Mouse (Mus musculus) forebrain, embryonic 12.5 days (tissue): ENCODE results near the gene Pgap2. TPM values are rescaled to one million over a fixed set of nuclear protein-coding genes. Genes with fewer than 3 reads are reported as not detected.

Experiments
- ATAC-seq: fragments of 200-750 bp; cut with Nextera tagmentation; 2 replicates; pipeline ENCODE4 v1.8.0; 2017; ENCODE audit warnings: moderate TSS enrichment; ENCODE audit not compliant: low FRiP score
- H3K27ac ChIP-seq: fragments of 300-500 bp; sonication (generic); 2 replicates; pipeline ENCODE4 v1.5.1; 2016; ENCODE audit warnings: mild to moderate bottlenecking
- H3K27me3 ChIP-seq: fragments of 300-500 bp; sonication (generic); 2 replicates; pipeline ENCODE4 v1.6.1; 2016; ENCODE audit warnings: mild to moderate bottlenecking
- H3K36me3 ChIP-seq: fragments of 300-500 bp; sonication (generic); replicated peaks from 2 replicates; pipeline ENCODE4 v1.6.1; 2016; ENCODE audit warnings: mild to moderate bottlenecking
- H3K4me1 ChIP-seq: fragments of 300-500 bp; sonication (generic); 2 replicates; pipeline ENCODE4 v1.6.1; 2016
- H3K4me2 ChIP-seq: fragments of 300-500 bp; sonication (generic); 2 replicates; pipeline ENCODE4 v1.6.1; 2016; ENCODE audit warnings: mild to moderate bottlenecking, moderate library complexity
- H3K4me3 ChIP-seq: fragments of 300-500 bp; sonication (generic); replicated peaks from 2 replicates; pipeline ENCODE4 v1.5.1; 2016; ENCODE audit warnings: mild to moderate bottlenecking
- H3K9ac ChIP-seq: fragments of 300-500 bp; sonication (generic); 2 replicates; pipeline ENCODE4 v1.6.1; 2016; ENCODE audit warnings: mild to moderate bottlenecking
- H3K9me3 ChIP-seq: fragments of 300-500 bp; sonication (generic); 2 replicates; pipeline ENCODE4 v1.6.1; 2016
- WGBS: fragments of 180-500 bp; shearing (Covaris S2); methylation state at CpG from one replicate; pipeline ENCODE4 v1.1.7; 2016; 5-methylcytosine and 5-hydroxymethylcytosine counted together
- polyA plus RNA-seq: library from polyadenylated mRNA; unstranded; fragments of >200 nt; fragmentation: Nextera tagmentation; extraction: Ambion mirVana; gene quantifications from 2 replicates; pipeline ENCODE4 v1.2.1, GENCODE M21; 2016

Pgap2 gene
- polyA plus RNA-seq, result 54.3 and 59.2 TPM in 2 replicates

- Histone ChIP-seq H3K9me3 (no peaks in the 10 kb centered on the region), H3K4me3 (peak within 1 kb of the TSS; percentile 86), H3K4me2 (peak within 1 kb of the TSS; percentile 84), H3K27ac (peak within 1 kb of the TSS; percentile 94), H3K4me1 (peaks cover 13% of the 10 kb centered on the region), H3K27me3 (no peaks in the 10 kb centered on the region), H3K9ac (peak within 1 kb of the TSS; percentile 87), H3K36me3 (no peaks in the 10 kb centered on the region)
- ATAC-seq, result peak; percentile 98
- under 1% methylated on average over 79 of the region's 87 CpGs for WGBS
Observed at GRCm38 (mm10) chr7:102209756-102210721, at the start of gene Pgap2, which contains the start of gene Nup98. Gene Pgap2, plus strand, starts transcription at chr7:102210208. Gene Nup98, minus strand, starts transcription at chr7:102210176.

- no peaks in the 10 kb centered on the region for H3K27me3 ChIP-seq
- H3K9ac ChIP-seq, result no peak overlapping the region
- no peak overlapping the region for H3K4me3 ChIP-seq
- no peaks in the 10 kb centered on the region for H3K4me1 ChIP-seq
- no peak overlapping the region for H3K4me2 ChIP-seq
- H3K36me3 ChIP-seq, result peaks cover 21% of the 10 kb centered on the region
- H3K9me3 ChIP-seq, result no peaks in the 10 kb centered on the region
- ATAC-seq, result no peak
- H3K27ac ChIP-seq, result no peak overlapping the region
Observed at GRCm38 (mm10) chr7:102170300-102170699, 39.7 kb upstream of the Pgap2 start.

- Histone ChIP-seq H3K4me3 (no peak overlapping the region), H3K36me3 (peaks cover 79% of the 10 kb centered on the region), H3K9ac (no peak overlapping the region), H3K27me3 (no peaks in the 10 kb centered on the region), H3K27ac (no peak overlapping the region), H3K4me1 (no peaks in the 10 kb centered on the region), H3K9me3 (no peaks in the 10 kb centered on the region), H3K4me2 (no peak overlapping the region)
- no peak for ATAC-seq
- 95% methylated on average over 3 of the region's 3 CpGs for WGBS
Observed at GRCm38 (mm10) chr7:102183849-102184248, 26.2 kb upstream of the Pgap2 start.

- Histone ChIP-seq H3K36me3 (peaks cover 70% of the 10 kb centered on the region), H3K27me3 (no peaks in the 10 kb centered on the region), H3K27ac (no peak overlapping the region), H3K4me1 (no peaks in the 10 kb centered on the region), H3K9ac (no peak overlapping the region), H3K9me3 (no peaks in the 10 kb centered on the region), H3K4me2 (no peak overlapping the region), H3K4me3 (no peak overlapping the region)
- no peak for ATAC-seq
- 100% methylated on average over 1 of the region's 1 CpGs for WGBS
Observed at GRCm38 (mm10) chr7:102192356-102192755, 17.7 kb upstream of the Pgap2 start.

GRCm38 (mm10) chr7:102200576-102200975 is 9.4 kb upstream of the Pgap2 start:
- Histone ChIP-seq H3K27me3 (no peaks in the 10 kb centered on the region), H3K4me1 (no peaks in the 10 kb centered on the region), H3K27ac (no peak overlapping the region), H3K9me3 (no peaks in the 10 kb centered on the region), H3K36me3 (no peaks in the 10 kb centered on the region), H3K4me3 (no peak overlapping the region), H3K4me2 (no peak overlapping the region), H3K9ac (no peak overlapping the region)
- no peak for ATAC-seq
- WGBS, result 86% methylated on average over 3 of the region's 3 CpGs

GRCm38 (mm10) chr7:102200996-102201785 is 8.8 kb upstream of the Pgap2 start:
- no peaks in the 10 kb centered on the region for H3K9me3 ChIP-seq
- no peaks in the 10 kb centered on the region for H3K4me1 ChIP-seq
- no peak overlapping the region for H3K27ac ChIP-seq
- H3K4me2 ChIP-seq, result no peak overlapping the region
- ATAC-seq, result no peak
- no peaks in the 10 kb centered on the region for H3K36me3 ChIP-seq
- no peak overlapping the region for H3K4me3 ChIP-seq
- no peak overlapping the region for H3K9ac ChIP-seq
- H3K27me3 ChIP-seq, result no peaks in the 10 kb centered on the region

- WGBS, result 88% methylated on average over 3 of the region's 3 CpGs
- Histone ChIP-seq H3K9me3 (no peaks in the 10 kb centered on the region), H3K9ac (no peak overlapping the region), H3K4me1 (peaks cover 13% of the 10 kb centered on the region), H3K36me3 (no peaks in the 10 kb centered on the region), H3K27me3 (no peaks in the 10 kb centered on the region), H3K4me3 (no peak overlapping the region), H3K27ac (no peak overlapping the region), H3K4me2 (no peak overlapping the region)
- no peak for ATAC-seq
Observed at GRCm38 (mm10) chr7:102204296-102204857, 5.6 kb upstream of the Pgap2 start.

GRCm38 (mm10) chr7:102205646-102206045 is 4.4 kb upstream of the Pgap2 start:
- Histone ChIP-seq H3K27me3 (no peaks in the 10 kb centered on the region), H3K4me3 (no peak overlapping the region), H3K4me2 (no peak overlapping the region), H3K27ac (no peak overlapping the region), H3K4me1 (peaks cover 13% of the 10 kb centered on the region), H3K36me3 (no peaks in the 10 kb centered on the region), H3K9ac (no peak overlapping the region), H3K9me3 (no peaks in the 10 kb centered on the region)
- no peak for ATAC-seq
- 88% methylated on average over 1 of the region's 1 CpGs for WGBS

GRCm38 (mm10) chr7:102208806-102209363 is 1.1 kb upstream of the Pgap2 start:
- H3K4me3 ChIP-seq, result peak overlapping the region; percentile 86
- no peaks in the 10 kb centered on the region for H3K9me3 ChIP-seq
- WGBS, result 65% methylated on average over 4 of the region's 4 CpGs
- no peaks in the 10 kb centered on the region for H3K36me3 ChIP-seq
- no peak for ATAC-seq
- H3K27ac ChIP-seq, result no peak overlapping the region
- no peaks in the 10 kb centered on the region for H3K27me3 ChIP-seq
- H3K4me1 ChIP-seq, result peaks cover 13% of the 10 kb centered on the region
- peak overlapping the region; percentile 87 for H3K9ac ChIP-seq
- H3K4me2 ChIP-seq, result peak overlapping the region; percentile 84

GRCm38 (mm10) chr7:102211071-102211470 is 1.1 kb downstream of the Pgap2 start:
- H3K36me3 ChIP-seq, result no peaks in the 10 kb centered on the region
- WGBS, result 64% methylated on average over 3 of the region's 3 CpGs
- peak overlapping the region; percentile 85 for H3K27ac ChIP-seq
- H3K4me1 ChIP-seq, result peaks cover 13% of the 10 kb centered on the region
- no peak for ATAC-seq
- H3K27me3 ChIP-seq, result no peaks in the 10 kb centered on the region
- H3K9me3 ChIP-seq, result no peaks in the 10 kb centered on the region
- peak overlapping the region; percentile 86 for H3K4me3 ChIP-seq
- peak overlapping the region; percentile 52; the same call in 1 of the 2 replicates for H3K9ac ChIP-seq
- H3K4me2 ChIP-seq, result peak overlapping the region; percentile 54

GRCm38 (mm10) chr7:102221899-102222298 is 11.9 kb downstream of the Pgap2 start:
- Histone ChIP-seq H3K9ac (no peak overlapping the region), H3K4me1 (no peaks in the 10 kb centered on the region), H3K4me3 (peak overlapping the region; percentile 57; the same call in 1 of the 2 replicates), H3K9me3 (no peaks in the 10 kb centered on the region), H3K27ac (no peak overlapping the region), H3K36me3 (no peaks in the 10 kb centered on the region), H3K27me3 (no peaks in the 10 kb centered on the region), H3K4me2 (peak overlapping the region; percentile 66)
- ATAC-seq, result no peak
- WGBS, result 49% methylated on average over 1 of the region's 1 CpGs

- H3K36me3 ChIP-seq, result no peaks in the 10 kb centered on the region
- 2% methylated on average over 9 of the region's 13 CpGs for WGBS
- H3K9ac ChIP-seq, result peak overlapping the region; percentile 69
- no peaks in the 10 kb centered on the region for H3K9me3 ChIP-seq
- peak overlapping the region; percentile 66 for H3K4me2 ChIP-seq
- ATAC-seq, result peak; percentile 73
- H3K4me1 ChIP-seq, result no peaks in the 10 kb centered on the region
- no peak overlapping the region for H3K27ac ChIP-seq
- H3K4me3 ChIP-seq, result peak overlapping the region; percentile 57
- no peaks in the 10 kb centered on the region for H3K27me3 ChIP-seq
Observed at GRCm38 (mm10) chr7:102222336-102222735, 12.3 kb downstream of the Pgap2 start.
